Mouse (Mus musculus): ENCODE results near the gene Laptm4a.

DNA sequence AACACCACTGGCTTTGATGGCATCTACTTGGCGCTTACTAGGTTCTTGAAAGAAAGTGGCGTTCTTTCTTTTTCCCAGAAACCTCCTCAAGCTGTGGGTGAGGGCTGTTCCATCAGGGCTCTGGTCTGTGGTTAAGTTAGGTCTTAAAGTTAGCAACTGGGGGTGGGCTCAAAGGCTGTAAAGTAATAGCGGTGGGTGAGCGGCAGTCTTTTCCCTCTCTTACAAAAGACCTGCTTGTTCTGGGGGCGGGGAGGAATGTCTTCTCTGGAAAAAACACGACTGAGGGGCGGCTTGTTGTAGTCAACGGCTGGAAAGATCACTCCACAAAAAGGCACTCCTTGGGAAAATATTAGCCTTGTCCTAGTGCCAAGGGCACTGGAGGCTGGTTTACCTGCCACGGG, 32.7 kb downstream of the Laptm4a start:
- no peak for TF ChIP-seq CTCF (IDR thresholded peaks at IDR 0.05; ENCODE audit: borderline replicate concordance, insufficient read depth, low read length)
- no peak for TF ChIP-seq POLR2A (IDR thresholded peaks at IDR 0.05; ENCODE audit: low read depth, low read length)
